Mouse (Mus musculus): ENCODE measurements around the gene Ppm1l. TPM values are rescaled to one million over a fixed set of nuclear protein-coding genes. Genes with fewer than 3 reads are reported as not detected.

Ppm1l gene
- total RNA-seq, 2 experiments from 2014 or later, result 78.5 to 82.1 TPM

DNA sequence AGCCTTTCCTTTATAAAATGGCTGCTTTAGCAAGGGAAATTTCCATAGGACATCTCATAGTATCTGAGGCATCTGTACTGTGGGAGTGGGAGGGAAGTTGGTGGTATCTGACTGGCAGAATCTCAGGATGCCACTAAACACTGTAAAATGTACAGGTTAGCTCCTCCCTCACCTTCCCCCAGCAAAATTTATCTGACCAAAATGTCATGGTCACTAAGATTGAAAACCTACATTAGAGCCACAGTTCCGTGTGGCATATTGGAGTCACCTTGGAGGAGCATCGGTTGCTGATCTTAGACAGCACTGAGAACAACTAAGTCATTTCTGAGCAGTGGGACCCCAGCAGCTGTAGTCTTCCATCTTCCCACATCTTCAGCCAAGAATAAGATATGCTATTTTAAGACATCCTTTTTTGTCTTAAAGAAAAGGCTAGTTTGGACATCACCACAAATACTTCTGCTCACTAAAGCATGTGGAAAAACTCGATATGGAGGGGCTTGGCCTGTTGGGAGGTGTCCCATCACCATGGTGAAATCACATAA lies 192.8 kb downstream of the Ppm1l start:
- DNase-seq (ENCODE audit: low spot score in 2 of 2), result no peak
- intact Hi-C loops (cut with DNase I), result no loop called here

DNA sequence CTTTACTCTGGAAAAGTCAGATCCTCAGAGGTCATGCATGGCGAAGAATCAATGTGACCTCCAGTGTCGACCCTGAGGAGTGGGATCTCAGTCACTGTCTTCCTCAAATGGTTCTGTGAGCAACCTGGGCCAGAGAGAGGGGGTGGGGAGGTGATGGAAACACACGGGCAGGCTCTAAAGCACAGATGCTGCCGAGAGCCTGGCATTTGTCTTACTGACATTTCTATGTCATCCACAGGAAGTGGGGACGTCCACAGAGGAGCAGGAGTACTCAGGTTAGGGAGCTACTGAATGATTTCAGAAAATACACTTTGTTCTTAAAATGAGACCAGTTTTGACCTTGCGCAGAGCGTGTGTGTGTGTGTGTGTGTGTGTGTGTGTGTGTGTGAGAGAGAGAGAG lies 195.2 kb downstream of the Ppm1l start:
- no peak for DNase-seq (ENCODE audit: low spot score in 2 of 2)
- intact Hi-C loops (cut with DNase I), result no loop called here

DNA sequence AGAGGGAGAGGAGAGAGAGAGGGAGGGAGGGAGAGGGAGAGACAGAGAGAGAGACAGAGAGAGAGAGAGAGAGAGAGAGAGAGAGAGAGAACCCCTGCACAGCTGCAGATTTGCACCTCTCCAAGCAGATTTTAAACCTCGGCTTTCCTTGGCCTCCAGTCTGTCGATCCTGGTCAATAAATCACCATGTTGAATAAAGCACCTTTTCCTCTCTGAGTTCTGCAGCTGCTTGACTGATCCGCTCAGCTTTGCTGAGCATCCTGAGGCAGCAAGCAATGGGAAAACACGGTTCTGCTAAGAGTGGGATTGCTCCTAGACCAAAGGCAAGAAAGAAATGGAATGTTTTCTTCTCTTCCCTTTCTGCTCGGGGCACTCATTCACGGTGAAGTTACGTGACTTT lies 195.7 kb downstream of the Ppm1l start:
- intact Hi-C loops (cut with DNase I), result no loop called here
- no peak for DNase-seq (ENCODE audit: low spot score in 2 of 2)

DNA sequence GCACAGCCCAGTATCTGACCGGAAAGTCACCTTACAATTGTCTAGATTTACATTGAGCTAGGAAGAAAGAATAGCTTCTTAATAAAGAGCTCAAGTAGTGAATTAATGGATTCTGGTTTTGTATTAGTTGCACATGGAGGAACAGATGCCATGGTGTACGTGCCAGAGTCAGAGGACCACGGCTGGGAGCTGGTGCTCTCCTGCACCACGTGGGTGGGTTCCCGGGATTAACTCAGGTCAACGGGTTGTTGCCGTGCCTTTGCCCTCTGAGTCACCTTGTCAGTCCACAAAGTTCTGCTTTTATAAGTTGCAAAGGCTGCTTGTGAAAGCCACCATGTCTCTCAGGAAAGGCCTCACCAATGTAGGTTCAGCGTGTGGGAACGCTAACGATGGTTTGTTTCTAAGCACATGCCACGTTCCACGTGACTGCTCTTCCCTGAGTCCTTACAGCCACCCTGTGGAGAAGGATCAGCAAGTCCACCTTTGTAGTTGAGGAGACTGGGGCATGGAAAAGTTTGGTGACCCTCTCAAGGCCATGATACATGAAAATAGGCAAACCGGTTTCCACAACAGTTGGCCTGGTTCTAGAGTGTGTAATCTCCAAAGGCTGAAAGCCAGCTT lies 199.2 kb downstream of the Ppm1l start:
- intact Hi-C loops (cut with DNase I), result no loop called here
- no peak for DNase-seq (ENCODE audit: low spot score in 2 of 2)

DNA sequence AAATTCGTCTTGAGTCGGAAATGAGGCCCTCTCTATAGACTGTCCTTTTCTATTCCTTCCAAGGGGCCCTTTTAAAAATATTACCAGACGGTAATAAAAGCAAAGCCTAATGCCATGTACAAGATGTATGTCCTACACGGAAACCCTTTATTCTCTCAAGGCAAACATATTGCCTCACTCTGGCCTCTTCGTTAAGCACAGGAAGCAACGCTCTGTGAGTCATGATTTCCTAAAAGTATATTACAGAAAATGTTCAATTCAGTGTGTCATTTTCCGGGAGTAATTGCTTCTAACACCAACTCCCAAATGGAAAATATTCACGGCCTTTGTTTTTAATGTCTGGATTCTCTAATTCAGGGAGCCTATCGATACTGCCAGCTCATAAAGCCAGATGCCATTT lies 202.5 kb downstream of the Ppm1l start:
- intact Hi-C loops (cut with DNase I), result no loop called here

DNA sequence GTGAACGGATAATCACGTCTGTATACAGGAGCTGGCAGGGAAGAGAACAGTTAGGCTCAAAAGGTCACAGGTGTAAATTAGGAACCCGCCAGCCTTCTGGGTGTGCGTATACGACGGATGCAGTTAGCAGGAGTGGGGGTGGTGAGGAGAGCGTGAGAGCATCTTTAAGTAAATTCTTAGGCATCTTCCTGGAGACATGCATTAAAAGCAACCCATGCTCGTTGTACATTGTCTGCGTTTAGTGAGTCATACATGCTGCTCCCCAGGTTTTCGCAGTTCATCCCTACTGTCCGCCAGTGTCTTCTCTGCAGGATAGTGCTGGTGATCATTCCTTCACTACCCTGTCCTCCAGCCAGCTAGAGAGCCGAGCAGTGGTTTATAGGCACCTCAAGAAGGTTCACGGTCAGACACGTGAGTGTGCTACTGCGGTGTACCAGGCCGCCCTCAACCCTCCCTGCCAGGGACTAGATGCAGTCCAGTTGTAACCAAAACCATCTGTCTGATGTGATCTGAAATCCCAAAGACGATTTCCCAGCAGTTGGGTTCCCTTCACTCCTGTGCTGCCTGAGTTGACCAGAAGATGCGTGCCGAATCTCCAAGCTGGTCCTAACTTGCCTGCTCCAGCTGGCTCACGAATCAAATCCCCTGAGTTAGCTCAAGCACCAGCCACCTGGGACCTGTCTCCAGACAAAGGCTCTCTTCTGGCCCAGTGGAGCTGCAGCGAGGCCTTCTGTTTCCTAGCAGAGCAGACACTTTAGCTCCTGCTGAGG lies 203.3 kb downstream of the Ppm1l start:
- DNase-seq (ENCODE audit: low spot score in 2 of 2), result no peak
- intact Hi-C loops (cut with DNase I), result no loop called here

More for the DNA sequence above, 202.5 kb downstream of the Ppm1l start:
- DNase-seq (ENCODE audit: low spot score in 2 of 2), result no peak

DNA sequence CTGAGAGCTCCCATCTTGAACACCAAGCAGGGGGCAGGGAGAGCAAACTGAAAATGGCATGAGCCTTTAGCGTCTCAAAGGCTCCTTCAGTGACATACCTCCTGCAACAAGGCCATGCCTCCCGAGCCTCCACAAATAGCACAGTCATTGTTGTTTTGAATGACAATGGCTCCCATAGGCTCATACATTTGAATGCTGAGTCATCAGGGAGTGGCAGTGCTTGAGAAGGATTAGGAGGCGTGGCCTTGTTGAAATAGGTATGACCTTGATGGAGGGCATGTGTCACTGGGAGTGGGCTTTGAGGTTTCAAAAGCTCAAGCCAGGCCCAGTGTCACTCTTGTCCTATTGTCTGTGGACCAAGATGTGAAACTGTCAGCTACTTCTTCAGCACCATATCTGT lies 205.6 kb downstream of the Ppm1l start:
- no peak for DNase-seq (ENCODE audit: low spot score in 2 of 2)
- intact Hi-C loops (cut with DNase I), result no loop called here

DNA sequence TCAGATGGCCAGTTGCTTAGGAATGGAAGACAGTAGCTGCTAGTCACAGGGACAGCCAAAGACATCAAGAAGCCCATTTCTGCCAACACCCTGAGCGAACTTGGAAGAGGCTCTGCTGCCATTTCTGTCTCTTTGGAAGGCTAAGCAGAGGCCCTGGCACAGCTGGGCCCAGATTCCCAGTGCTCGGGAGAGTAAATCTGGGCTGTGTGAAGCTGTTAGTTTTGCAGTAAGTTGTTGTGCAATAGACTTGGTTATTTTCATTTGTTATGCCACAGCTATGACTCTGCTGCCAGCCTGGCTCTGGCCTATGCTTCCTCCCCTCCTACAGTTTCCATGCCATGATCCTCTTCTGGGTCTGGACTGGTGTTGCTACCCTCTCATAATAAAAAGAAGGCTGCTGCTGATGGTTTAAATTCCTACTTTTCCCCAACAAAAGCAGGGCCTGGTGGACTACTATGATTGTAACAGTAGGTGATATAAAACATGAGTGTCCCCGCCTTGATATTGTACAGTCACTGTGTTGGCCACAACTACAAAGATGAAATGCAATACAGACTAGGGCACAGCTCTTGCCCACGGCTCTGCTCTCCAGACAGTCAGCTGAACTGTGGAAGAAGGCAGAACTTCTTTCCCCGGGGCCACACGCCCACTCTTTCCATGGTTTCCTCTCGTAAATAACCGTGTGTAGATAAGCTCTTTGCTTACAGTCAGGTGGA lies 207.9 kb downstream of the Ppm1l start:
- DNase-seq (ENCODE audit: low spot score in 2 of 2), result no peak
- intact Hi-C loops (cut with DNase I), result no loop called here

DNA sequence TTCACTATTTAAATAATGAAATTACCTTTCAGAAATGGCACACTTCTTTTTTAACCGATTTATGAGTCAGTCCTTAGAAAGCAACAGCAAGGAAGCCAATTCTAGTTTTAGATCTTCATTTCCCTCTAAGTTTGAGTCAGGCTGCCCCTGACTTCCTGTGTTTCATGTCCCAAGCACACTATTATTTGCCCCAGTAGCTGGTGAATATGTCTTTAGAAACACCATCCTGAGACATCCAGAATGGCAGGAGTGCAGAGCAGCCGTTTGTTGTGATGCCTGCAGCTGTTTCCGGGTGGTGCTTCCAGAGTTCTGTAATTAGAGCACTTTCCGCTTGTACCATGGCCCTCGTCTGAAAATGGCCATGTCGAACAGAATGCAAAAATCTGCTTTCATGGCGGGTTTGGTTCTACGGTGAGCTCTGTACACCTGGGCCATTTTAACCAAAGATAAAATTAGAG lies 208.4 kb downstream of the Ppm1l start:
- intact Hi-C loops (cut with DNase I), result no loop called here
- peak in 1 of 2 experiments; percentile 49 for DNase-seq (ENCODE audit: low spot score in 2 of 2)

DNA sequence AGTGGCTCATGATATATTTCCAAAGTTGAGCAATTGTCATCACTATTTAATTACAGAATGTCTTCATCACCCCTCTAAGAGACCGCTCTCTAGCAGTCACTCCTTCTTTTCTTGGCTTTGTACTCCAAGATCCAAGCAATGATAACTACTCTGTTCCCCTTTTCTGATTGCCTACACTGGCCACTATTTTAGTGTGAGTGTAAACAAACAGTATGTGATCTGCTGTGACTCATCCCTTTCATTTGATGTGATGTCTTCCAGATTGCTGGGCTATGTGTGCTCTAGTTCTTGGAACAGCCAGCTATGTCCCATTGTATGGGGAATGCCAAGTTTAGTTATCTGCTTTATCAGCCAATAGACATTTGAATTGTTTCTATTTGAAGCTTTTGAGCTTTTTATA lies 210.7 kb downstream of the Ppm1l start:
- no peak for DNase-seq (ENCODE audit: low spot score in 2 of 2)
- intact Hi-C loops (cut with DNase I), result no loop called here

DNA sequence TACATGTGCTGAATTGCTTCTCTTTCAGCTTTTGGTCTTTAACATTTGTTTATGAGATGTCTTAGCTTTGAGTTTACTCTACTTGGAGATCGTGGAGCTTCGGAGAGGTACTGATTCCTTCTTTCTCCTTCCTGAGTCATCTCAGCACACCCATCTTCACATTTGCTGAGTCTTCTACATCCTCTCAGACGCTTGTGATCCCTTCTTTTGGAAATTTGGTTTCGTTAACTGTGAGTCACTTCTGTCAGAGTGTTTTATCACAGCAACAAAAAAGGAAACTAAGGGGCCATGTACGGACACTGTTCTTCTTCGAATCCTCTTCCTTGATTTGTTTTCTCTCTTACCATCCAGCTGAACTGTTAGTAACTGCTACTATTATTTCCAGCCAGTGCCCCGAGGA lies 212.9 kb downstream of the Ppm1l start:
- DNase-seq (ENCODE audit: low spot score in 2 of 2), result no peak
- intact Hi-C loops (cut with DNase I), result no loop called here

DNA sequence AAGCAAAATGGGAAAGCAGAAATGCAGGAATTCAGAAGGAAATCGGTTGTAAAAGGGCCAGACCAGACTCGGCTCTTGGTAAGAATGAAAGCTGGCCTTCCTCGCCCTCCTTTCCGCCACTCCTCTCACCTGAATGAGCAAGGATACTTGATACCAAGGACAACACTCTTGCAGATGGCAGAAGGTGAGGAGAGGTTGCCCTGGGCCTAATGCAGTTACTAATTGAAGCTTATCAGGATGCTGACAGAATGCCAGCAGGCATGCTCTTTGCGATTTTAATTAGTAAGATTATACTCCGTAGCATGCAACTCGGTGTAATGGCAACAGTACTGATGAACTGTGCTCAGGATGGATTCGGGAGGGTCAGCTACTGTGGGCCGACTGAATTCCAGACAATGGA lies 214.8 kb downstream of the Ppm1l start:
- intact Hi-C loops (cut with DNase I), result no loop called here
- DNase-seq (ENCODE audit: low spot score in 2 of 2), result no peak

DNA sequence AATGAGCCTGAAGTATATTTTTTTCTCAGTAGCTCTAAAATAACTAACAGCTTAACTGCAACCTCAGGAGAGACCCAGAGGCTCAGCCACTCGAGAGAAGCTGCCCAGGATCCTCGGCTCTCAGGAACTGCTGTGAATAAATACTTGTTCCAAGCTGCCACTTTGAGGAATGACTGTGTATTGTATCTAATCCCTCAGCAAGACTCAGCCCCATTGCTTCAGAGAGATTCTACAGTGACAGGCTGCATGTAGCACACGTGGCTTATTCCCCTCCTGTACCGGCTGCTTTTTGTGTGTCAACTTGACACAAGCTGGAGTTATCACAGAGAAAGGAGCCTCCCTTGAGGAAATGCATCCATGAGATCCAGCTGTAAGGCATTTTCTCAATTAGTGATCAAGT lies 216.0 kb downstream of the Ppm1l start:
- no peak for DNase-seq (ENCODE audit: low spot score in 2 of 2)

DNA sequence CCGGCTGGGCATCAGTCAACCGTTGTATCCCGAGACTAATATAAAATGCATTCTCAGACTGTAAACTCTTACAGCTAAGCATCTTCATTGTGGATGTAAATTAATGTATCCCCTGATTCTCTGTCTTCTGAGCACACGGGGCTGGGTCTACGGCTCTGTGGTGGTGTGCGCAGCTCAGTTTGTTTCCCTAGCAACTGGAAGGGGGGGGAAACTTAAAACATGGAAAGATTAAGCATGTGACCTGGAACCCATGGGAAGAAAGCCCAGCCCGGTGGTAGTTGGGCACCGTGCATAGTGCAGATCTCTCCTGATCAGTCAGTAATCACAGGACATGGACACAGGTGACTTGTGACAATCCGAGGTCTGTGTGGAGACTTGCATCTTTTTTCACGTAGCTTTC lies 218.8 kb downstream of the Ppm1l start:
- intact Hi-C loops (cut with DNase I), result no loop called here
- no peak for DNase-seq (ENCODE audit: low spot score in 2 of 2)

More for the DNA sequence above, 216.0 kb downstream of the Ppm1l start:
- intact Hi-C loops (cut with DNase I), result no loop called here

DNA sequence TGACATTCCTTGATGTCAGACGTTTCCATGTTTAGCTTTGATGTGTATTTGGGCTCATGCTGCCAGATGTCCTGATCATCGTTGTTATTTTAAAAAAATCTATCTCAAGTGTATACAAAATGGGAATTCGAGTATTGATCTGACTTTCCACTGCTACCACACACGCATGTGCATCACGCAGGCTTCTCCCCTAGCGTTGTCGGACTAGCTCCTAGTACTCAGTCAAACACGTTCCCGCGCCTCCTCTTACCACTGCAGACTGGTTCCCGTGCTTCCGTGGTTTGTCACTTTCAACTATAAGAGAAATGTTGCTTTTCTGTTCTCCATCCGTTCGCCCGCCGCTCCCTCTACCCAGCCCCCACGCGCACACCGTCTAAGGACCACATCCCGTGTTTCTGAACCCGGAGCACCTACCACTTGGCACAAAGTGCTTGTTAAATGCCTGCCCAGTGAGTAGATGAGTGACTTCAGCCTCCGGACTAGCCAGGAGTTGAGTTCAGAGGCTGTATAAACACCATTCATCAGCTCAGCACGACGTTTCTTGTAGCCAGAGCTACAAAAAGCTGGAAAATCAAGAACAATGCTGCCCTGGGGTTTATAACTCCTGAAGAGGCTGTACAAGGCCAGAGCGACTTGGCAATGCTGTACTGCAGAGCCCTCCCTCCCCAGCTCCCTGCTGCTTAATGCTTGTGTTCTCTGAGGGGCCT lies 219.4 kb downstream of the Ppm1l start:
- peak in 1 of 2 experiments; percentile 45 for DNase-seq (ENCODE audit: low spot score in 2 of 2)
- intact Hi-C loops (cut with DNase I), result no loop called here

DNA sequence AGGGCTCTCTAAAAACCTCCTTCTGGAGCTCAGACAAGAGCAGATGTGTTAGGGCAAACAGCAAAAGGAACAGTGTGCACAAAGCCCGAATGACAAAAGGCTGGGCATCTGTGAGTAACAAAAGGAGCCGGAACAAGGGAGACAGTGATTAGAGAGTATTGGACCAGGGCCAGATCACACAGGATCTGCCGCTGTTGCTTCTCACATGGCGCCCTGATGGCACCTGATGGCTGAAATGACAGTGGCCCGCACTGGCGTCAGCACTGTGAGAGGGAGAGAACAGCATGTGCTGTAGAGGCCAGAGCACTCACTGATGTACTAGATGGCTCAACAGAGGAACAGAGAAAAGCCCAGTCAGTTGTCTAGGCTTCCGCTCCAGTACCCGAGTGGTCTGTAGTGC lies 226.3 kb downstream of the Ppm1l start:
- intact Hi-C loops (cut with DNase I), result no loop called here
- DNase-seq (ENCODE audit: low spot score in 2 of 2), result peak in 1 of 2 experiments; percentile 26

DNA sequence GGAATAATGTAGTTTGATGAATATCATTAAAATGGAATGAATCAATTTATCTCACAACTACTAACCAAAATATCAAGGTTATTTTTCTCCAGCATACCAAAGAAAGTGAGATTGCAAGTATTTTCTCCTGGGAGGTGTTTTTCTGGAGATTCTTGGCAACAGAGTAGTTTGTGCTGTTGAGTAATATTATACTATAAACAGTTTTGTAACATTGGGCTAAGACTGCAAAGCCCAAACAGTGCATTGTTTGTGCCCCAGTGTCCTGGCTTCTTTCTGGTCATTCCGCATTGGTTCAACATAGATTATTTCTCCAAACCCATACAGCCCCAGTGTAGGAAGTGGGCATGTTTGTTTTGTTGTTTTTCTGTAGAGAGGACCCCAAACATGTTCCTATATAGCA lies 227.1 kb downstream of the Ppm1l start:
- no peak for DNase-seq (ENCODE audit: low spot score in 2 of 2)
- intact Hi-C loops (cut with DNase I), result no loop called here

DNA sequence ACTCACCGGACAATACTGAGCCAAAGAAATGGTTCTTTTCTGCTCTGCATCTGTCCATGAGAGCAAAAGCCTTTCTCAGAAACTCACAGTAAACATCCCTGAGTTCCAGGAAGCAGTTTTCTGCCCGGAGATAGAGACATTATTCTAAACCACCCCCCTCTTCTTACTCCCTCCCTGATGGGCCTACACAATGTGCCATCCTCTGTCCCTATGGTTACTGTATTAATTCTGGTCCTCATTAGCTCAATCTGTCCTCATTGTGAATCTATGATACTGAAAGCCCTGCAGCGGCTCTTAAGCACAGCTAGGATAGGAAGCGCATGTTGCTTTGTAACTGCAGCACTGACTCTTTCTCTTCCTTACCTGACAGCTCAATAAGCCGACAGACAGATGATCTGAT lies 228.4 kb downstream of the Ppm1l start:
- DNase-seq (ENCODE audit: low spot score in 2 of 2), result no peak
- intact Hi-C loops (cut with DNase I), result no loop called here

DNA sequence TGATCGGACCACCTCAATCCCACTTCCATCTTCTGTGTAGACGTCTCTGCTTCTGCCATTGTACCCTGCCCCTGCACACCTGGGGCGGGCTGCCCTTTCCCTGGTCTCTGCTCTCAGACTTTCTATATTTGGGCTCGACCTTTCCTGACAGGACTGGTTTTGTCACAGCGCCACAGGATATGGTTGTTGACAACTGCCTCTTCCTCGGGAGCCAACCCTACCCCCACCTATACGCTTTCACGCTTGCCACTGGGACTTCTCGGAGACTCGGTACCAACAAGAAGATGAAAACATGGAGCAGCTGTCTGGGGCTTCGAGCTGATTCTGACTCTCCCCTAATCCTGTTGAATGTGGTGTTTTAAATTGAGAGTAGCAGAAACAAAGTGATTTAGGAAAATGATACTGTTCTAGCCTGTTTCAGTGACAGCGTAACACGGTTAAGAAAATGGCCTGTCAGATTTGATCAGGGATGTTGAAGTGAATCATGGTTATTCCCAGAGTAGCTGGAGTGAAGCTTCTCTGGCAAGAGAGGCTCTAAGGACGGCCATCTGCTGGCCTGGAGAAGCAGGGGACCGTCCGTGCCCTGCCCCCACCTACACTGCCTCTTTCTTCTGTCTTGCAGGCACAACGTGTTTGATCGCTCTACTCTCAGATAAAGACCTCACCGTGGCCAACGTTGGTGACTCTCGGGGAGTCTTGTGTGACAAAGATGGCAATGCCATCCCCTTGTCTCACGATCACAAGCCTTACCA lies 232.2 kb downstream of the Ppm1l start:
- no peak for DNase-seq (ENCODE audit: low spot score in 2 of 2)
- intact Hi-C loops (cut with DNase I), result no loop called here
